Mouse (Mus musculus) MN1 (cell line): ENCODE data around the gene Efna3.

Experiments
- DNase-seq: peaks from one replicate; pipeline ENCODE4 v3.0.0-alpha.2; 2016; ENCODE audit warnings: low spot score

Gene Efna3

DNA sequence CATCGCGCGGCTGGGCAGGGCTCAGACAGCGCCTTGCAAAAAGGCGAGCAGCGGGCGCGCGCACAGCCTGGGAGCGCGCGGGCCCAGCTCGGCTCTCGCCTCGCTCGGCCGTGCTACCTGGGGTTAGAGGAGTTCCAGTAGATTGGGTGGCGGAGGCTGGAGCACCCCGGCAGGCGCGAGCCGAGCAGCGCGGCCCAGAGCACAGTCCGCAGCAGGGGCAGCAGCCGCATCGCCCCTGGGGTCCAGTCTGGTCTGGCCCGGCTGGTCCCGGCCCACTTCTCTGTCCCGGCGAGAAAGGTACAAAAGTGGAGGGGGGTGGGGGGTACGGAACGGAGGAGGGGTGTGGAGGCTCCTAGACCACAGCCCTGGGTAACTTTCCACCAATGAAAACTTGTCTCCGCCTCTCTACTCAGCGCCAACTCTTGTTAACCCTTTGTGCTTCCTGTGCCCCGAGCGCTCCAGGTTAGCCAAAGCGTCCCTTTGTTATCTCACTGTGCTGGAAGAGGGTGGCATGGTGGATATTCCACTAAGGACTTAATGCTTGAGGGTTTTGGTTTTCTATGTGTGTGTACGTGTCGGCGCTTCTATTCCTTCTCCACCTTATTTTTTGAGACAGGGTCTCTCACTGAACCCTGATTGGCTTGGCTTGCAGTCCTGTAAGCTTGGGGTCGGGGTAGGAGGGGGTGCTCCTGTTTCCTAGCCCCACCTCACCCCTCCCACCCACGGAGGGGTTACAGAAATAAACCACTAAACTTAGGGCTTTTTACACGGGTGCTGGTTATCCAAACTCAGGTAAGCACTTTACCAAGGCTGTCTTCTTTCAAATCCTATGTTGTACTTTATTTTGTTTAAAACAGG is 15.2 kb upstream of the Efna3 start, which contains the start of gene Efna4:
Gene Efna4 (minus strand): TSS at position 308 of the 858 bp plus-strand sequence.
- peak; percentile 60 for DNase-seq

DNA sequence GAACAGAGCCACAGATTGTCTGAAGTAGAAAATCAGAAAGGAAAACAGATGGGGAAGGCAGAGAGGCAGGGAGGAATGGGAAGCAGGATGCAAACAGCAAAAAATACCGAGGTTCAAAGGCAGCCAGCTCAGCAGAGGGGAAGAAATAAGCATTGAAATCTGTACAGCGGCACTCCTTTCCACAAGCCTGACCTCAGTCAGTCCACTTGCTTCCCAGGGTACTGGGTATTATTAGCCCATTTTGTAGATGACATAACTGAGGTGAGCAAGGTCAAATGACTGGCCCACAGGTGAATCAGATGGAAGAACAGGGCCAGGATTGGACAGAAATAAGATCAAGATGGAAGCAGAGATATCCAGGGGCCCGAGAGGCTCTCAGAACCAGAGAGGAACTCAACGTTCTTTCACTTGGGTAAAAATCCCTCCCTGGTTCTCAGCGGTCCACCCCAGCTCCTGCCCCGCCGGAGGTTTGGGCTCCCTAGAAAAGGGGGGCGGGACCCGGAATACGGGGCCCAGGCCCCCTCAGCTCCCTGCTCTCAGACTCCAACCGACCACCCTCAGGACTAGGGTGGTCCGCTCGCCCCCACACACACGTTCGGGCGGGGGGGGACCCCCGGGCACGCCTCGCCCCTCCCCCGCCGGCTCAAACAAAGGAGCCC is 14.4 kb upstream of the Efna3 start:
- DNase-seq: no peak

DNA sequence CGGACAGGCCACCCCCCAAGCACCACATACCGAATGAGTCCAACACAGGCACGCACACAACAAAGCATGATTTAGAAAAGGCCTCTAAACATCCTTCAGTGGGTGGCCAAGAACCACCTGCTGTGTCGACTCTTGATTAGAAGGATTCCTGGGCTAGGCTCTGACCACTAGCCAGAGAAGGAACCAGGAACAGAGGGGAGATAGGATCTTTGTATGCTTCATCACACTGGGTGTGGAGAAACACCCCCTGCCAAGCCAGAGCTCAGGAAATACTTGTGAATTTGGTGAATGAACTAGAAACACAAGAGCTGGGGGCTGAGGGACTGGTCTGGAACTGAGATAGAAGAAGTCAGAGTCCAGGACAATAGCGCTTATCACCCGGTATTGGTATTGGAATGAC is 13.8 kb upstream of the Efna3 start:
- no peak for DNase-seq

DNA sequence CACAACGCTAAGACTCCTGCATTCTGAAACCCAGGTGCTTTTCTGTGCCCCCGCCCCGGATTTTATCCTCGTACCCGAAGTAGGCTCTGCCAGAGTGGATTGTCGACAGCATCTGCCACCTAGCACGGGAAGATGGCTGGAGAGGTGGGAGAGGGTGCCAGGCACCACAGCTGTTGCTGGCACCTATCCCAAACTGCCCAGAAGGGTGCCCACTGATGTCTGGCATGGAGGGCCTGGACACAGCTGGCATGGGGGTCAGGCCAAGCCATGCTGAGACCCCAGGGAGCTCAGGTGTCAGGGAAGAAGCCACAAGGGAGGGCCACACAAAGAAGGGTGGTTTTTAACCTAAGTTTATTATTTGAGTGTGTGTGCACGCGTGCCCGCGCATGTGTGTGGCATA is 10.3 kb upstream of the Efna3 start:
- DNase-seq: peak; percentile 52

DNA sequence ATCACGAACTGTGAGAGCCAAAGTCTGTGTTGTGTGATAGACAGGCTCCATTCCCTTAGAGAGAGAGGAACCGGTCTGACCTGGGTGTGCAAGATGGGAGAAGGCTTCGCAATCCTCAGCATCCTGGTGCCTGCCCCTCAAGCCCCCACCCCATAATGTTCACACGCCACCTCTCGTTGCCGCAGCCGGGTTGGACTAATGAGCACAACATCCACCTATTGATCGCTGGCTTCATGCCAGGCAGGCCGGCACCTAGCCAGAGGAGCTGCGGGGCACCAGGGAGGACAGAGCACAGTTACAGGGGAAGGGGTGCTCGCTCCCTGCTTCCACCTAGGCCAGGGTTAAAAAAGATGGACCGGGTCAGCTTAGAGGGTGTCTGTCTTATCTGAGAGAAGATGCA is 9.7 kb upstream of the Efna3 start:
- DNase-seq: peak; percentile 84

- peak; percentile 59 for DNase-seq
Observed at GRCm38 (mm10) chr3:89332013-89332412, 9.2 kb upstream of the Efna3 start.

DNA sequence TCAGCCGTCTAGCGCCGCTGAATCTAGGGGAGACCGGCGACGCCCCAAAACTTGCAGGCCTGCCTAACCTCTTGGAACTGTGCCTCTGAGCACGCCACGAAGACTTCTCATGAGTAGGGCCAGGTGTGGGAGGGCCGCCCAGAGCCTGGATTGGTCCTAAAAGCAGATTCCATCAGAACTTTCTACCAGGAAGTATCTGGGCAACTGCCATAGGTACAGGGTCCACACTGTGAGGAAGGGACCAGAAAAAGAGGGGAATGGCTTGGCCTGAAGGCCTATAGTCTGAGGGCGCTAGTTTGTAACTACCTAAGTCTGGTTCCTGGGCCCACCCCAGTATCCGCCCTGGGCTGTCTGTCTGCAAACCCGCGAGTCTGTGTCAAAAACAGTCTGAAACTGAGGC is 8.8 kb upstream of the Efna3 start:
- DNase-seq: no peak

GRCm38 (mm10) chr3:89330948-89331347 is 8.2 kb upstream of the Efna3 start:
- peak; percentile 84 for DNase-seq

DNA sequence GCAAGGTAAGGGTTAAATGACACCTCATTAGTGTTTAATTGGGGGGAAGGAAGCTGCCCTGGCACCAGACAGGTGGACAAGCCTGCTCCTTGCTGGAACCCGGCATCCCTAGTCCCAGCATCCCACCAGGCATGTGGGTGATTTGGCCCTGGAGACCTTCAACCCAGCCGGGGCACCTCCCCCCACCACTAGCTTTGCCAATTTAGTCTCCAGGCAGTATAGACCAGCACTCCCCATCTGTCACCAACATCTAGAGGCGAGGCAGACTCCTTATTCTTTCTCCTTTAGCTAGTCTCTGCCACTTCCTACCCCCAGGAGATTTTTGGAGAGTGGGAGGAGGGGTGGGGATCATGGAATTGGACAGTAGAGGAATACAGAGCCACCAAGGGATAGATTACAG is 7.6 kb upstream of the Efna3 start:
- DNase-seq: no peak

DNA sequence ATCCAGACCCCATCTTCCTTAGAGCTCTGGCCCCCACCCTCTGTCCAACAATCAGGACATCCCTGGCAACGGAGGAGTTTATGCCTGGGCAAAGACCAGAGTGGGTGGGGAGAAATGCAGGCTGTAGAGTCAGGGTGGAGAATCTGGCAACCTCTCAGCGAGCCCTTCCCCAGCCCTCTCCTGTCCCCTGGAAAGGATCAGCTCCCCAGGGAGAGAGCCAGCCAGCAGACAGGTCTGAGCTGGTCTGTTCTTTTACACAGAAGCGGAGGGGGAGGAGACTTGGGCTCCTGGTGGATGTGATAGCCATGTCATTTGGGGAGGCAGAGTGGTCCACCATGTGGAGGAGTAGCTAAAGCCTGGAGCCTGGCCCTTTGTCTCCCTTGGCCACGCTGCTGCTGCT is 5.9 kb upstream of the Efna3 start:
- peak; percentile 78 for DNase-seq

GRCm38 (mm10) chr3:89327371-89327870 is 4.7 kb upstream of the Efna3 start:
- no peak for DNase-seq

DNA sequence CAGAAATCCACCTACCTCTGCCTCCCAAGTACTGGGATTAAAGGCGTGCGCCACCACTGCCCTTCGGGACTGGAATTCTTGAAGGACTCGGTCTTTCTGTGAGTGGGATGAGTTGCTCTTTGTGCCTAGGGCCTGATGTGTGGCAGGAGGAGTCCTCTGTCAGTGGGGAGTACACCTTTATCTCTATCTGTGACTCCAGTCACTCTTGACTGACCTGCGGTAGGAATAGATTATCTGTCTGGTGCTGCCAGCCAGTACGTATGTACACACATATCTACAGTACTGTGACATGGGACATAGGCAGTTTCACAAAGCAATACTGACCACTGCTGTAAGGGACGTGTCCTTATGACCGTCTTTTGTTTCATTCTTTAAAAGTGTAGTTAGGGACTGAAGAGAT is 3.1 kb upstream of the Efna3 start:
- DNase-seq: no peak

- DNase-seq: no peak
Observed at GRCm38 (mm10) chr3:89322131-89322500, 649 bp downstream of the Efna3 start.

- no peak for DNase-seq
Observed at GRCm38 (mm10) chr3:89321183-89322130, 1.3 kb downstream of the Efna3 start.

DNA sequence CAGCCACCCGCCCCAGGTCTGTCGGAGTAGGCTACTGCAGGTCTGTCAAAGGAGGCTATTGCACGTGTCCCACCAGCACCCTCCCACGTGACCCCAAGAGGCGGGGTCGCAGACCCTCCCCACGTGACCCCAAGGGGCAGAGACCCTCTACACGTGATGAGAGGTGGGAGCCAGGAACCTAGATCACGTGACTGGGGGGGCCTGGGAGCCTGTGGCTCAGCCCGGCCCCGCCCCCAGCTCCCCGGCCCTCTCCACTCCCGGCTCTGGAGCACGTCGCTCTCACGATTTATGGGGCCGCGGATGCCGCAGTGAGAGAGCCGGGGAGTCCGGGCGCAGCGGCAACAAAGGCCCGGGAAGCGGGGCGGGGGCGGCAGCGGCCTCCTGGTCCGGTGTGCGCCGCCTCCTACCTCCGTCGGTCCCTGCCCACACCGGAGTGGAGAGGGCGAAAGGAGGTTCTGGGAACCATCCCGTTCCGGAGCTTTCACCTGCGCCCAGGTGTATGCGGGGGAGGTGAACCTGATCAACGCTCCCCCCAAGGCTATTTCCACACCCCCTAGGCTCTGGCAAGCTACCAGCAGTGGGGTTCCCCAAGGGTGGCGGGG is 2.1 kb downstream of the Efna3 start:
- peak; percentile 80 for DNase-seq

DNA sequence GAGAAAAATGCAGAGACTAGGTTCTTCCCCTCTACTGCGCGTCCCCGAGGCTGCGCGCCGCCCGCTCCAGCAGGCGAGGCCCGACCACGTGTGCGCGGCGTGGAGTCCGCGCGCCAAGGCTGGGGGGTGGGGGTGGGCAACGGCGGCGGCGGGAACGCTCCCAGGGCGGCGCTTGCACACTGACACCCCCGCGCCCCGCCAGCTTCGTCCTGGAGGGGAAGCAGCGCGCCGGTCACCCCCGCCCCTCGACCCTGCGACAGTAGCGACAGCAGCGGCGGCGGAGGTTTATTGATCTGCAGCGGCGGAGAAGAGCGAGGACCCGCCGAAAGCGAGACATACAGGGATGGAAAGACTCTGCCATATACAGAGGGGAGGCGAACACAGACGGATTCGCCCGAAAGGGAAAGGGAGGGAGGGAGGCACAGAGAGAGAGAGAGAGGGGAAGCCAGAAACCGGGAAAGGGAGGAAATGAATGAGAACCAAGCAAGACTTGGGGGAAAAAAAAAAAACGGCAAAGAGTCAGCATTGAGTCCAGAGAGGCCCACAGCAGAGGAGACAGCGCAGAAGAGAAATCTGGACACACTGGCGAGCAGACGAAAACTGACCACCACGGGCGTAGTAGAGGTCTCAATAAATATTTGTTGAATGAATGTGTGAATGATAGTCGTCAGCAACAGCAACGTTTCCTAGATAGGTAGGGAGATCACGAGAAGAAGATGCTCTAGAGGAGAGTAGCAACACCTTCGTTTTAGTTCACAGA is 3.0 kb downstream of the Efna3 start:
- DNase-seq: no peak

GRCm38 (mm10) chr3:89318971-89319590 is 3.7 kb downstream of the Efna3 start:
- DNase-seq: no peak

DNA sequence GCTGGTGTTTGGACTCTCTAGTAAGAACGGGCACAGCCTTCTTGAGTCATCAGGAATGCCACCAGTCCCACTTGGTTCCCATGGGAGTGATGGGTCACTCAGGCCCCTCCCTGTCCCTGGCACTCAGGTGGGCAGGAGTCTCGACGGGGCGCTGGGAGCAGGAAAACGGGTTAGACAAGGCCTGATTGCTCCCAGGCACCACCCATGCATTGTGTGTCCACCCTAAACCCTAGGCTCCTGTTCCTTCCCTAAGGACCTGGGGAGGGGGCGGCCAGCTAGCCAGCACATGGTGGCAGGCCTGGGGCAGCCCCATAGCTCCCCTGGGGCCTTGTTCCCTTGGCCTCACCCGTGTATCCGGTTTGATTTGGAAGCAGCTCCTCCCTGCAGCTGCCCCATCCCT is 4.4 kb downstream of the Efna3 start:
- no peak for DNase-seq

DNA sequence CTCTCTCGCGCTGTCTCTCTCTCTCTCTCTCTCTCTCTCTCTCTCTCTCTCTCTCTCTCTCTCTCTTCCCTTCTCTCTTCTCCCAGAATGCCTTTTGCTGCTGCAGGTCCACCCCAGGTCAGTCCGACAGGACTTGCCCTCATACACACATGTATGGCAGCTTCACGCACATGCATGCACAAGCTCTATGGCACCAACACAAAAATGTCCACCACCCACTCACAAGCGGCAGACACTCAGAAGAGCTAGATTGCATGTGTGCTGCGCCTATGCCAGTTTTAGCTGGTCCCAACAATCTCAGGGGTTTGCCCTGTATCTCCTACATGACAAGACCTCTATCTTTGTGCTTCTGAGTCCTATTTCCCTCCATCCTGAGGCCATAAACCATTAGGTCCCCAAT is 5.5 kb downstream of the Efna3 start:
- no peak for DNase-seq

DNA sequence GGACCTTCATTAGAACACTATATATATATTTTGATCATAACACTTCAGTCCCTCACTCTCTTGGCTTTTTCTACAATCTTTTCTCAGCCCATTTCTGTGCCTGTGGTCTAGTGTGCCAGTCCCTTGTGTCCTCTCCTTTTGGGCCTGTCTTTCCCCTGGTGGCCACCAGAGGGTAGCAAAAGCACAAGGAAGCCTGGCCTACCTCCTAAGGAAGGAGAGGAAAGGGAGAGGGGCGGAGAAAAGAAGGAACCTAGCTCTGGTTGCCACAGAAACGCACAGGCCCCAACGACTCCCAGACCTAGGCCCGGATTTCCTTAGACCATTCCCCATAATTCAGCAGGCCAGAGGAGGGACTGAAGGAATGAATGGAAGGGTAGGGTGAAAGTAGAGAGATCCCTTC is 5.9 kb downstream of the Efna3 start:
- DNase-seq: peak; percentile 92
